Mouse (Mus musculus) CH12.LX (cell line): Measurements from ENCODE around the gene Arhgef3. TPM values are rescaled to one million over a fixed set of nuclear protein-coding genes. Genes with fewer than 3 reads are reported as not detected.

ENCODE experiments used
- DNase-seq: peaks from one replicate; pipeline ENCODE4 v3.0.0-alpha.2; 2013; ENCODE audit errors: extremely low read depth
- H3K27ac ChIP-seq: 2 replicates; pipeline ENCODE4 v1.5.1; 2012; ENCODE audit warnings: low read depth, mild to moderate bottlenecking, control low read depth, moderate library complexity; ENCODE audit not compliant: insufficient read depth
- H3K27me3 ChIP-seq: replicated peaks from 2 replicates; pipeline ENCODE3; 2012; ENCODE audit warnings: inconsistent platforms
- H3K36me3 ChIP-seq, 2 experiments: replicated peaks in 1 of 2; 2 replicates each; pipeline versions ENCODE3 to v1.6.1; 2012; ENCODE audit warnings: inconsistent platforms in 1 of 2, low read length in 1 of 2, mild to moderate bottlenecking in 1 of 2, mixed read lengths in 1 of 2, moderate library complexity in 1 of 2; ENCODE audit not compliant: control insufficient read depth in 1 of 2, insufficient read depth in 1 of 2
- H3K4me1 ChIP-seq, 2 experiments: 2 replicates each; pipeline ENCODE4 v1.6.1; 2012; ENCODE audit warnings: inconsistent platforms in 1 of 2, moderate library complexity in 1 of 2; ENCODE audit not compliant: insufficient read depth in 2 of 2, control insufficient read depth in 1 of 2
- H3K4me2 ChIP-seq: 2 replicates; pipeline ENCODE4 v1.6.1; 2012; ENCODE audit warnings: low read depth, mild to moderate bottlenecking, control low read depth; ENCODE audit not compliant: poor library complexity, insufficient read depth, severe bottlenecking
- H3K4me3 ChIP-seq, 3 experiments: fragments of 150-350 bp in 1 of 3; sonication (generic) in 1 of 3; replicated peaks in 1 of 3; 2 replicates each; pipeline versions ENCODE3 to v1.5.1; 2011 to 2012; ENCODE audit warnings: low read depth in 2 of 3, low read length in 2 of 3, mild to moderate bottlenecking in 2 of 3, moderate library complexity in 2 of 3, control low read depth in 1 of 3, improper control_type of control experiment in 1 of 3, inconsistent platforms in 1 of 3, mixed read lengths in 1 of 3; ENCODE audit not compliant: poor library complexity in 1 of 3
- H3K79me2 ChIP-seq: replicated peaks from 2 replicates; pipeline ENCODE4 v1.6.1; 2012; ENCODE audit warnings: mild to moderate bottlenecking, moderate library complexity; ENCODE audit not compliant: control insufficient read depth, poor library complexity, insufficient read depth, severe bottlenecking; ENCODE audit errors: extremely low read depth
- H3K9ac ChIP-seq: 2 replicates; pipeline ENCODE4 v1.6.1; 2012; ENCODE audit warnings: low read depth, mild to moderate bottlenecking, control low read depth, moderate library complexity; ENCODE audit not compliant: insufficient read depth
- H3K9me3 ChIP-seq: replicated peaks from 2 replicates; pipeline ENCODE3; 2012; ENCODE audit warnings: low read length, inconsistent platforms, mixed read lengths
- CHD1 ChIP-seq: IDR thresholded peaks from 2 replicates; pipeline ENCODE4 v1.6.1; 2012; ENCODE audit warnings: low read depth, low read length, improper control_type of control experiment, inconsistent platforms
- CHD2 ChIP-seq: IDR thresholded peaks from 2 replicates; pipeline ENCODE4 v1.6.1; 2011; ENCODE audit warnings: low read length, improper control_type of control experiment
- CTCF ChIP-seq, 2 experiments: IDR thresholded peaks in 1 of 2; conservative IDR thresholded peaks in 1 of 2; 2 replicates each; pipeline ENCODE4 v1.5.1; 2011 to 2012; ENCODE audit warnings: low read depth in 2 of 2, low read length in 2 of 2, improper control_type of control experiment in 1 of 2, inconsistent platforms in 1 of 2, mild to moderate bottlenecking in 1 of 2, moderate library complexity in 1 of 2
- E2F4 ChIP-seq: IDR thresholded peaks from 2 replicates; pipeline ENCODE4 v1.6.1; 2011; ENCODE audit warnings: low read depth, low read length, improper control_type of control experiment; ENCODE audit not compliant: insufficient replicate concordance
- EP300 ChIP-seq: IDR thresholded peaks from 2 replicates; pipeline ENCODE4 v1.6.1; 2011; ENCODE audit warnings: low read length, improper control_type of control experiment
- GABPA ChIP-seq: IDR thresholded peaks from 2 replicates; pipeline ENCODE4 v1.6.1; 2012; ENCODE audit warnings: low read depth, low read length, improper control_type of control experiment, inconsistent platforms; ENCODE audit not compliant: insufficient replicate concordance
- IRF4 ChIP-seq: IDR thresholded peaks from 2 replicates; pipeline ENCODE4 v1.6.1; 2014; ENCODE audit warnings: low read depth, mild to moderate bottlenecking, inconsistent platforms, low read length, improper control_type of control experiment
- JUND ChIP-seq: conservative IDR thresholded peaks from 2 replicates; pipeline ENCODE4 v1.6.1; 2011; ENCODE audit warnings: low read depth, low read length, improper control_type of control experiment
- MAFK ChIP-seq: IDR thresholded peaks from 2 replicates; pipeline ENCODE4 v1.6.1; 2011; ENCODE audit warnings: low read length, improper control_type of control experiment; ENCODE audit not compliant: insufficient replicate concordance
- MAZ ChIP-seq: IDR thresholded peaks from 2 replicates; pipeline ENCODE4 v1.6.1; 2012; ENCODE audit warnings: low read depth, mild to moderate bottlenecking, inconsistent platforms, low read length, improper control_type of control experiment, moderate library complexity
- MEF2A ChIP-seq: IDR thresholded peaks from 2 replicates; pipeline ENCODE4 v1.6.1; 2014; ENCODE audit warnings: low read depth, mild to moderate bottlenecking, inconsistent platforms, low read length, improper control_type of control experiment, borderline replicate concordance
- MXI1 ChIP-seq: IDR thresholded peaks from 2 replicates; pipeline ENCODE4 v1.6.1; 2011; ENCODE audit warnings: mild to moderate bottlenecking, low read depth, low read length, improper control_type of control experiment
- PAX5 ChIP-seq: IDR thresholded peaks from 2 replicates; pipeline ENCODE4 v1.6.1; 2012; ENCODE audit warnings: low read length, inconsistent platforms, mixed read lengths
- POLR2A ChIP-seq: IDR thresholded peaks from 2 replicates; pipeline ENCODE4 v1.6.1; 2011; ENCODE audit warnings: low read depth, mild to moderate bottlenecking, improper control_type of control experiment, low read length
- RAD21 ChIP-seq: IDR thresholded peaks from 2 replicates; pipeline ENCODE4 v1.6.1; 2011; ENCODE audit warnings: low read depth, mild to moderate bottlenecking, low read length, improper control_type of control experiment, moderate library complexity
- RCOR1 ChIP-seq: conservative IDR thresholded peaks from 2 replicates; pipeline ENCODE4 v1.6.1; 2012; ENCODE audit warnings: low read depth, mild to moderate bottlenecking, inconsistent platforms, low read length, improper control_type of control experiment
- SMC3 ChIP-seq: IDR thresholded peaks from 2 replicates; pipeline ENCODE4 v1.6.1; 2011; ENCODE audit warnings: low read depth, low read length, improper control_type of control experiment
- USF1 ChIP-seq: IDR thresholded peaks from 2 replicates; pipeline ENCODE4 v1.6.1; 2014; ENCODE audit warnings: low read depth, mild to moderate bottlenecking, inconsistent platforms, low read length, improper control_type of control experiment
- ZC3H11A ChIP-seq: IDR thresholded peaks from 2 replicates; pipeline ENCODE4 v1.6.1; 2012; ENCODE audit warnings: low read depth, mild to moderate bottlenecking, inconsistent platforms, low read length, improper control_type of control experiment
- ZKSCAN1 ChIP-seq: IDR thresholded peaks from 2 replicates; pipeline ENCODE4 v1.6.1; 2012; ENCODE audit warnings: low read depth, inconsistent platforms, low read length, improper control_type of control experiment, borderline replicate concordance
- ZNF384 ChIP-seq: IDR thresholded peaks from 2 replicates; pipeline ENCODE4 v1.6.1; 2012; ENCODE audit warnings: low read depth, low read length, improper control_type of control experiment, inconsistent platforms
- dilution Hi-C: fragments of 300-500 bp; cut with MboI; formaldehyde crosslinking; loops from 2 replicates; pipeline ENCODE4 v1.14.3; 2020; ENCODE audit warnings: low sequenced_read_pairs; ENCODE audit not compliant: extremely low pct_unique_long_range_greater_than_20kb, extremely low pct_ligation_motif_present
- in situ Hi-C: fragments of 300-500 bp; cut with MboI; formaldehyde crosslinking; loops from 3 replicates; pipeline ENCODE4 v1.14.3; 2019; ENCODE audit warnings: low sequenced_read_pairs, low pct_ligation_motif_present, low pct_unique_long_range_greater_than_20kb, mixed read lengths
- polyA plus RNA-seq: library from polyadenylated mRNA; unstranded; fragments of >175 nt; gene quantifications from 2 replicates; pipeline ENCODE4 v1.2.1, GENCODE M21; 2012; ENCODE audit warnings: low read depth; ENCODE audit not compliant: insufficient read length
- total RNA-seq, 2 experiments: library from RNA; depleted of rRNA; stranded (reverse); fragments of 300-350 nt in 1 of 2; fragments of >200 nt in 1 of 2; gene quantifications; 2 replicates each; pipeline ENCODE4 v1.2.3; 2012 to 2014

Arhgef3 gene
- total and polyA plus RNA-seq, 3 experiments = 0.51 to 0.64 (median 0.62) TPM

DNA sequence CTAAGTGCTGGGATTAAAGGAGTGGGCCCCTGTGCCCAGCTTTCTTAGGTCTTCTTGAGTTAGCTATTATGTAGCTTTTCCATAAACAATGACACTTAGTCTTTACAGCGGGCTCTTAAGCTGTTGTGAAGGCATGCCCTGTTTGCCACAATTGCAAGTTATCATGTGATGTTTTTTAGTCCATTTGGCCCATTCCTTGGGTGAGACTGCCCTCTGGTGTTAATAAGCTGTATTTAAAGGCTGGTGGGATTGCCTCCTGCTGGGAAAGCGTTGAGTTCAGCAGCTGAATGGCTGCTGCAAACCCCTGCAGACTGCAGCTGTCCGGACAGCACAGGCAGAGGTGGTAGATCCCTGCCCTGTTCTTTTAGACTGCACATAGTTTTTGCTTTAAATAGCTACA lies 17.9 kb upstream of the Arhgef3 start (continued):
- TF ChIP-seq RCOR1 (no peak), ZKSCAN1 (no peak), IRF4 (no peak), MXI1 (no peak), USF1 (peak; percentile 41; the same call in 1 of the 2 replicates), JUND (no peak), ZNF384 (peak; percentile 15; the same call in 1 of the 2 replicates), MEF2A (no peak), GABPA (no peak)

DNA sequence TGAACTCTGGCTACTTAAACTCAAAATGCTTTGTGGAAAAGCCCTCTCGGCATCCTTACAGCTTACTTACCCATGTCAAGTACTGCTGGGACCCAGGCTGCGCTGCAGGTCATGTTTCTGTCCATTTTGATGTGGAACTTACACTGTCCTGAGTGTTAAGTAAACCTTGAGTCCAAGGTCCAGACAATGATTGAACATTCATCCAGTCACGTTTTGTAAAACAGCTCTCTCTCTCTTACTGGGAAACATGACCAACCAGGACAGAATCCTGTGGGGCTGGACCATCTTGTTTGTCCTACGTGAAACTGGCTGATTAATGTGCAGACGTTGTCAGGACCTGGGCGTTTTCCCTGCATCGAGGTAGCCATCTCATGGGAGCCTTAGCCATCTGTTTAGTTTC lies 13.0 kb upstream of the Arhgef3 start:
- Histone ChIP-seq H3K4me3 (no peak overlapping the region), H3K79me2 (no peaks in the 10 kb centered on the region), H3K36me3 (no peaks in the 10 kb centered on the region), H3K27ac (no peak overlapping the region), H3K9ac (no peak overlapping the region), H3K9me3 (no peaks in the 10 kb centered on the region), H3K4me1 (peaks cover 0 to 6% of the 10 kb centered on the region in 2 experiments; a peak in 2 of 4 replicates), H3K4me2 (no peak overlapping the region), H3K27me3 (no peaks in the 10 kb centered on the region)
- TF ChIP-seq EP300 (no peak), ZC3H11A (no peak), MAFK (no peak), CTCF (conservative IDR thresholded peaks at IDR 0.05 in 1 of 2, IDR thresholded peaks at IDR 0.05 in 1 of 2; ENCODE audit: low read depth in 2 of 2, low read length in 2 of 2) (no peak), MAZ (no peak)
- dilution Hi-C loops = no loop called here
- in situ Hi-C loops = no loop called here
- DNase-seq = no peak

DNA sequence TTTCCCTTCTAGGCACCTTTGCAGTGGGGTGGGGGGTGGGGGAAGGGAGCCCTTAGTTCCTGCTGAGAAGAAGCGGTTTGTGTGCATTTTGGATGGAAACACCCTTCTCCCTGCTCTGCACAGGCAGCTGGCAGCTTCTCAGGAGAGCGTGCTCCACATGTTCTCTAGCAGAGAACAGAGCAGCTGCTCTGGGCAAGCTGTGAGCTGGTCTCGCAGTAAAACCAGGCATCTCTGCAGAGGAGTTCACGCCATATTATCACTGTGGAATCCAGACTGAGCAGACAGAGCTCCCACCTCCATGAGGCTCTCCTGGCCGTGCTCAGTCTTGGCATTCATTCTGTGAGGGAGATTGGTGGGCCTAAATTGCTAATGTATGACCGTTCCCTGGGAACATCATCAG lies 12.0 kb upstream of the Arhgef3 start:
- TF ChIP-seq EP300 = no peak
- TF ChIP-seq CHD1 = no peak
- TF ChIP-seq RAD21 = no peak
- no peak for TF ChIP-seq SMC3
- no peak for TF ChIP-seq E2F4
- no peak for TF ChIP-seq PAX5
- TF ChIP-seq MXI1 = no peak
- no peak for TF ChIP-seq CHD2
- no peak for TF ChIP-seq POLR2A
- TF ChIP-seq RCOR1 = no peak
- TF ChIP-seq MAZ = no peak
- H3K36me3 ChIP-seq = no peaks in the 10 kb centered on the region
- no peak for DNase-seq
- peaks cover 0 to 6% of the 10 kb centered on the region in 2 experiments; a peak in 2 of 4 replicates for H3K4me1 ChIP-seq
- no peaks in the 10 kb centered on the region for H3K9me3 ChIP-seq
- H3K27ac ChIP-seq = no peak overlapping the region
- no peaks in the 10 kb centered on the region for H3K27me3 ChIP-seq
- in situ Hi-C loops = no loop called here
- H3K9ac ChIP-seq = no peak overlapping the region
- dilution Hi-C loops = no loop called here
- no peak overlapping the region for H3K4me2 ChIP-seq
- H3K79me2 ChIP-seq = no peaks in the 10 kb centered on the region
- H3K4me3 ChIP-seq = no peak overlapping the region
